Mouse (Mus musculus): Measurements from ENCODE around the gene Fhl2.
"Not testable (repeated sequence)": the region's sequence is repeated elsewhere in the genome, so short reads cannot be mapped to it uniquely, and the experiment has no call there.

Gene Fhl2

GRCm38 (mm10) chr1:43150225-43150624 lies 46.6 kb downstream of the Fhl2 start:
- DNase-seq (ENCODE audit: low read depth, low spot score), result no peak

GRCm38 (mm10) chr1:43147474-43147873 lies 49.3 kb downstream of the Fhl2 start:
- peak; percentile 30 for DNase-seq (ENCODE audit: low read depth, low spot score)

DNA sequence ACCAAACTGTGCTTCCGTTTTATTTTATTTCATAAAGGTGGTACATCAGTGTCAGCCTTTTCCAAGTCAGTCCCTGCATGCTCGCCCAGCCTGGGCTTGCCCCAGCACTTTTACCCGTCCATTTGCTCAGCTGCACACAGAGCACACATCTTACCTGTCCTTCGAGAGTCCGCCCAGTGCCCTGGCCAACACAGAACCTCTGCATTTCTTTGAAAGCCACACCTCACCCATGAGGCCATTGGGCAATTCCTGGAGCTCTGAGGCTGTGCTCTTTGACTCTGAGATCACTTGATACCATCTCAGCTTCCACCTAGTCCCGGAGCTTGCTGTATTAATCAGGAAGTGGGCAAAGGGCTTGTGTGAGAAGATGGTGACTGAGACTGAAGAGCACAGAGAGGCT lies 51.4 kb downstream of the Fhl2 start:
- DNase-seq (ENCODE audit: low read depth, low spot score), result no peak

- no peak for DNase-seq (ENCODE audit: low read depth, low spot score)
Observed at GRCm38 (mm10) chr1:43144338-43144906, 52.4 kb downstream of the Fhl2 start.

DNA sequence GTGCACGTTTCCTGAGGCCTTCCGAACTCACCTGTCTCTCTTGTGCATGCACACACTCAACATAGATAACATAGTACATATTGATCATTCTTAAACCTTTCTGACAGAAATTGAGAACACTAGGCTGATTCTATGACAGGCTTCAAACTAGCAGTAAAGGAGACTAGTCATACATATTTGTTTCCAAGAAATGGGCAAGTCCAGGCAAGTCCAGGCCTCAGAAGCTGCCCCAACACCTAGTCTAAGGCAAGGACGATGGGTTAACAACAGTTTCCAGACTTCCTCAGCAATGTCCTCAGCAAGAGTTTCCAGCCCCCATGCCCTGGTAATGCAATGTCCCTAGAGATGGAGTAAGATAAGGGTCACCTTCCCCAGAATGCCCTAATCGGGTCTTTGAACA lies 53.0 kb downstream of the Fhl2 start:
- DNase-seq (ENCODE audit: low read depth, low spot score), result no peak

- DNase-seq (ENCODE audit: low read depth, low spot score), result no peak
Observed at GRCm38 (mm10) chr1:43143284-43143683, 53.5 kb downstream of the Fhl2 start.

- DNase-seq (ENCODE audit: low read depth, low spot score), result no peak
Observed at GRCm38 (mm10) chr1:43142849-43143248, 53.9 kb downstream of the Fhl2 start.

GRCm38 (mm10) chr1:43141555-43141961 lies 55.2 kb downstream of the Fhl2 start:
- no peak for DNase-seq (ENCODE audit: low read depth, low spot score)

DNA sequence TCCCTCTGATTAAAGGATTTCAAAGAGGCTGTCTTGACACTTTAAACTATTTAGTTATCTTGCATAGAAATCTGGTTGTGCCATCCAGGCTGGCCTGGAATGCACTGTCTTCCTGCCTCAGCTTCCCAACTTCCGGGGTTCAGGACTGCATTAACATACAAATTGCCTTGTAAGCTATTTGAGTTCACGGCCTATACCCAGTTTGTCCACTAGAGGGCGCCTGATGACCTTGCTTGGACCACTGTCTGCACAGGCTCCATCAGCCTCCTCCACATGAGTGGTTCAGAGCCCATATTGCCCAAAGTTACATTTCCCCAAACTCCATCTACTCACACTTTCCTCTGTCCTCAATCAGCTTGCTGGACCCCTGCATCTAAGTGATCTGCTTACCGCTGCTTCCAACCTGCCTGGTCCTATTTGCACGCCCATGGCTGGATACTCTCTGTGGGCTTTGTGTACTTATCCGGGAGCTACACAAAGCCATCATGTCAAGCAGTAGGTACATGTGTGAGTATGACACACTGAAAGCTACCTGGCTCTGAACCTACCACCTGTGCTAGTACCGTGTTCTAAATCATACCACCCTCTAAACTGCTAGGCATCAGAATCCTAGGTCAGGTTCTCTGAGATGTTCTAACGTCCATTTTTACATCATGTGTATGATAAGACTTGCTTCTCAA lies 57.1 kb downstream of the Fhl2 start:
- peak; percentile 92 for DNase-seq (ENCODE audit: low read depth, low spot score)

GRCm38 (mm10) chr1:43138268-43138812 lies 58.4 kb downstream of the Fhl2 start:
- DNase-seq (ENCODE audit: low read depth, low spot score), result no peak

- no peak for DNase-seq (ENCODE audit: low read depth, low spot score)
Observed at GRCm38 (mm10) chr1:43137334-43137733, 59.5 kb downstream of the Fhl2 start.

DNA sequence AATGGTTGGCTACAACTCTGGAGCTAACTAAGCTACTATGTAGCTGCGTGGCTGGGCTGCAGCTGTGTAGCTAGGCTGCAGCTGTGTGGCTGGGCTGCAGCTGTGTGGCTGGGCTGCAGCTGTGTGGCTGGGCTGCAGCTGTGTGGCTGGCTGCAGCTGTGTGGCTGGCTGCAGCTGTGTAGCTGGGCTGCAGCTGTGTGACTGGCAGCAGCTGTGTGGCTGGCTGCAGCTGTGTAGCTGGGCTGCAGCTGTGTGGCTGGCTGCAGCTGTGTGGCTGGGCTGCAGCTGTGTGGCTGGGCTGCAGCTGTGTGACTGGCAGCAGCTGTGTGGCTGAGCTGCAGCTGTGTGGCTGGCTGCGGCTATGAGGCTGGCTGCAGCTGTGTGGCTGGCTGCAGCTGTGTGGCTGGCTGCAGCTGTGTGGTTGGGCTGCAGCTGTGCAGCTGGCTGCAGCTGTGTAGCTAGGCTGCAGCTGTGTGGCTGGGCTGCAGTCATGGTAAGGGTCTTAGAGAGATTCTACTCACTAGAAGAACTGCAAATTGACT lies 60.2 kb downstream of the Fhl2 start:
- DNase-seq (ENCODE audit: low read depth, low spot score), result not testable (repeated sequence)

DNA sequence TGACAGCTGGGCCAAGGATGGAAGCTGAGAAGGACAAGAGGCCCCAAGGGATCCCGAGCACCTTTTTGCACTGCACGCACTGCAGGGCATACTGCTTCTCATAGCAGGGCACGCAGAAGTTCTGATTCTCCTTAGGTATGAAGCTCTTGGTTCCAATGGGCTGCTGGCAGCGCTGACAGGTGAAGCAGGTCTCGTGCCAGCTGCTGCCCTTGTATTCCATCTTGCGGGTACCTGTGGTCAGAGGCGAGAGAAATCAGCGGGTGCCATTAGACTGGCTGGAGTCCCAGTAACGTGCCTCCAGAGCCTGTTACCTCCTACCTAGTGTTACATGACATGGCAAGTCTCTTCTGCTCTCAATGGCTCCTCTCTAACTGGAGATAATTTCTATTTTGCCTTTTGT lies 65.2 kb downstream of the Fhl2 start:
- DNase-seq (ENCODE audit: low read depth, low spot score), result no peak

- no peak for DNase-seq (ENCODE audit: low read depth, low spot score)
Observed at GRCm38 (mm10) chr1:43130219-43130981, 66.4 kb downstream of the Fhl2 start.

DNA sequence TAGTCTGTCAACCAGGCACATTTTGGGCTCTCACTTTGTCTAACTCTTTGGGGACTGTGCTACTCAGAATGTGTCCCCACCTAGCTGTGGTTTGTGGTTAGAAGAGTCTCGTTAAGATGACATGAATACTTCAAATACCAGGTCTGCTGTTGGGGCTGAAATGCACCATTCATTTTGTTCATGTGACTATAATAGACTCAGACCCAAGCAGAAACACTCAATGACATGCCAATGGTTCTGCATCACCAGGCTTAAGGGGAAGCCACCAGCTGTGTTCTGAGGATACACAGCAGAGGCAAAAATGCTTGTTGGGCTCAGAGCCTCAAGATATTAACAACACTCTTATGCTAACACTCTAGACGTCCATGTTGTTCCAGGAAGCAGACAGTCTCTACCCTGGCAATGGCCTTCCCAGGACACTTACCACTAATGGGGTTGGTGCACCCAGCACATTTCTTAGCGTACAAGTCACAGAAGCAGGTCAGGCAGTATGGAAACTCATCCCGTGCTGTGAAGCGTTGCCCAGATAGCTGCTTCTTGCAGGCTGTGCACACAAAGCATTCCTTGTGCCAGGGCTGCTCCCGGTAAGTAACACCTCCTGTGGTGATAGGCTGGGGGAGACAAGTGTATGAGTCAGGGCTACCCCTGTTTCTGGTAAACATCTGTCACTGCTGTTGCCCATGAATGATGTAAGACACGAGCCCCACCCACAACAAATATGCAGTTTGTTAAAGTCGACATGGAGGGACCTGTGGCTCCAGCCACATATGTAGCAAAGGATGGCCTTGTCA lies 68.8 kb downstream of the Fhl2 start:
- no peak for DNase-seq (ENCODE audit: low read depth, low spot score)

DNA sequence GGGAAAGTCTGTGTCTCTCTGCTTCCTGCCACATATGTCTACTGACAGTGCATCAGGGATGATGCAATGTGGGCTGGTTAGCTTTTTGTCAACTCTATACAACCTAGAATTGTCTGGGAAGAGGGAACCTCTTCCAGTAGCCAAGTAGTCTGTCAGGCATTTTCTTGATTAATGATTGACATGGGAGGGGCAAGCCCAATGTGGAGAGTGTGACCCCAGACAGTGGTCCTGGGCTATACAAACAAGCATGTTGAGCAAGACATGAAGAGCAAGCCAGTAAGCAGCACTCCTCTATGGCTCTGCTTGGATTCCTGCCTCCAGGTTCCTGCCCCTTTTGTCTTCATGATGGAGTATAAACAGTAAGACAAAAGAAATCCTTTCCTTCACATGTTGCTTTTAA lies 69.6 kb downstream of the Fhl2 start:
- DNase-seq (ENCODE audit: low read depth, low spot score), result no peak

- DNase-seq (ENCODE audit: low read depth, low spot score), result no peak
Observed at GRCm38 (mm10) chr1:43124726-43125125, 72.1 kb downstream of the Fhl2 start.

- DNase-seq (ENCODE audit: low read depth, low spot score), result no peak
Observed at GRCm38 (mm10) chr1:43122616-43123015, 74.2 kb downstream of the Fhl2 start.

DNA sequence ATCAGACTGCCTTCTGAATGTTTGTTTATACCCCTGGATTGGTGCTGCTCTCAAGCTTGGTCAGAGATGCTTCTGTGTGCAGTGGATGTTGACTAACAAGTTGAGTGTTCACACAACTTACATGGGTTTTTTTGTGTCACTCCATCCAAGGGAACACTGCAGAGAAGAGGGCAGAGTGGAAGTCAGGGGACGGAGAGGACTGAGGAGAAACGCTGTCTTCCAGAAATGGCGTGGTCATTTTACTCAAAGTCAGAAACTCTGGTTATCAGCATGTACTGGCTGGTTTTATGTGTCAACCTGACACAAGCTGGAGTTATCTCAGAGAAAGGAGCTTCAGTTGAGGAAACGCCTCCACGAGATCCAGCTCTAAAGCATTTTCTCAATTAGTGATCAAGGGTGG lies 75.8 kb downstream of the Fhl2 start:
- DNase-seq (ENCODE audit: low read depth, low spot score), result no peak

- no peak for DNase-seq (ENCODE audit: low read depth, low spot score)
Observed at GRCm38 (mm10) chr1:43117435-43117834, 79.3 kb downstream of the Fhl2 start.

GRCm38 (mm10) chr1:43112882-43113281 lies 83.9 kb downstream of the Fhl2 start:
- DNase-seq (ENCODE audit: low read depth, low spot score), result peak; percentile 54

DNA sequence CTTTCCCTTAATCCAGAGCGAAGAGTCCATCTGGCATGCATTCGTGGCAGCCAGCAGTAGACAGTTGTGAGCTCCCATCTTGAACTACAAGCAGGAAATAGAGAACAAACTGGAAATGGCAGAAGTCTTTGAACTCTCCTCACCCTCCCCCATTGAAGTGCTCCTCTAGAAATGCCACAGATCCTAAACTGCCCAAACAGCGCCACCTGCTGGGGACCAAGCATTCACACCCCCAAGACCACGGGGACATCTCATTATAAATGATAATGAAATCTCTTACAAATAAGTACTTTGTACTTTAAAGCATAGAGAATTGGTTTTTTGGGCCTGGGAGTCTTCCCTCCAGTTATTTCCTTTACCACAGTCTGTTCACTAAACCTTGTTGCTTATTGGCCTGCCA lies 86.2 kb downstream of the Fhl2 start:
- DNase-seq (ENCODE audit: low read depth, low spot score), result peak; percentile 70
